Mouse (Mus musculus) forebrain, embryonic 12.5 days (tissue): ENCODE measurements around the gene Grin2d. TPM values are rescaled to one million over a fixed set of nuclear protein-coding genes. Genes with fewer than 3 reads are reported as not detected.
"Not testable (repeated sequence)": the region's sequence is repeated elsewhere in the genome, so short reads cannot be mapped to it uniquely, and the experiment has no call there.

Experiments
- ATAC-seq: fragments of 200-750 bp; cut with Nextera tagmentation; 2 replicates; pipeline ENCODE4 v1.8.0; 2017; ENCODE audit warnings: moderate TSS enrichment; ENCODE audit not compliant: low FRiP score
- H3K27ac ChIP-seq: fragments of 300-500 bp; sonication (generic); 2 replicates; pipeline ENCODE4 v1.5.1; 2016; ENCODE audit warnings: mild to moderate bottlenecking
- H3K27me3 ChIP-seq: fragments of 300-500 bp; sonication (generic); 2 replicates; pipeline ENCODE4 v1.6.1; 2016; ENCODE audit warnings: mild to moderate bottlenecking
- H3K36me3 ChIP-seq: fragments of 300-500 bp; sonication (generic); replicated peaks from 2 replicates; pipeline ENCODE4 v1.6.1; 2016; ENCODE audit warnings: mild to moderate bottlenecking
- H3K4me1 ChIP-seq: fragments of 300-500 bp; sonication (generic); 2 replicates; pipeline ENCODE4 v1.6.1; 2016
- H3K4me2 ChIP-seq: fragments of 300-500 bp; sonication (generic); 2 replicates; pipeline ENCODE4 v1.6.1; 2016; ENCODE audit warnings: mild to moderate bottlenecking, moderate library complexity
- H3K4me3 ChIP-seq: fragments of 300-500 bp; sonication (generic); replicated peaks from 2 replicates; pipeline ENCODE4 v1.5.1; 2016; ENCODE audit warnings: mild to moderate bottlenecking
- H3K9ac ChIP-seq: fragments of 300-500 bp; sonication (generic); 2 replicates; pipeline ENCODE4 v1.6.1; 2016; ENCODE audit warnings: mild to moderate bottlenecking
- H3K9me3 ChIP-seq: fragments of 300-500 bp; sonication (generic); 2 replicates; pipeline ENCODE4 v1.6.1; 2016
- WGBS: fragments of 180-500 bp; shearing (Covaris S2); methylation state at CpG from one replicate; pipeline ENCODE4 v1.1.7; 2016; 5-methylcytosine and 5-hydroxymethylcytosine counted together
- polyA plus RNA-seq: library from polyadenylated mRNA; unstranded; fragments of >200 nt; fragmentation: Nextera tagmentation; extraction: Ambion mirVana; gene quantifications from 2 replicates; pipeline ENCODE4 v1.2.1, GENCODE M21; 2016

Gene Grin2d
- polyA plus RNA-seq = 0.33 and 0.47 TPM in 2 replicates

DNA sequence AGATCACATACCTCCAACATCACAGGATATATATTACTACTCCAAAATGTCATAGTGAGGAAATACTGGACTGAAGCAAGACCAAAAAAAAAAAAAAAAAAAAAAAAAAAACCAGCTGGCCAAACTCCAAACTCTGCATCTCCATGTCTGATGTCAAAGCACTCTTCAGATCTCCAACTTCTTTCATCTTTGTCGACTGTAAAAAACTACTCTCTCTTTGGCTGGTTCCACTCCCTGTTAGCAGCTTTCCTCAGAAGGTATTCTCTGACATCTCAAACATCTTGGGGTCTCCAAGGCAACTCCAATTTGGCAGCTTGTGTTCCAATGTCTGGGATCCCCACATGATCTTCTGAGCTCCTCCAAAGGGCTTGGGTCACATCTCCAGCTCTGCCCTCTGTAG, at the start of gene Grin2d:
Gene Grin2d (minus strand): TSS at position 101 of the 400 bp plus-strand sequence.
- ATAC-seq, H3K4me2 ChIP-seq, H3K4me3 ChIP-seq, H3K27ac ChIP-seq, H3K9ac ChIP-seq, H3K27me3 ChIP-seq, H3K9me3 ChIP-seq: not testable (repeated sequence)
- H3K36me3 ChIP-seq = peaks cover 85% of the 10 kb centered on the region
- H3K4me1 ChIP-seq = peaks cover 16% of the 10 kb centered on the region
- WGBS = 96% methylated on average over 1 of the region's 1 CpGs

DNA sequence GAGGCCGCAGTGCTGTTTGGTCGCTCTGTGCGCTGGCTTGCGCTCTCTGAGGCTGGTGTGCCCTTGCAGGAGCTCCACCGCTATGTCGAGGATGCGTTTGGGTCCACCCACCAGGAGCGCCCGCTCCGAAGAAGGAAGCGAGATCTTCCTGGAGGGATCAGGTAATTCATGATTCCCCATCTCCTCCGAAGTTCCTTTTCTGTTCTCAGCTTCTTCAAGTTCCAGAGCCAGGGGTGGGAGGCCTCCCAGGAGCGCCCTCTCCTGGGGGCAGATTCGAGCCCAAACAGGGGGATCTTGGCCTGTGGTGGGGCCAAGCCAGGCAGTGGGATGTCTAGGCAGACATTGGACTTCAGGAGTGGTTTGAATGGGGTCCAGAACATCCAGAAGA, 46.2 kb upstream of the Grin2d start:
- peaks cover 11% of the 10 kb centered on the region for H3K4me1 ChIP-seq
- WGBS = 14% methylated on average over 14 of the region's 14 CpGs
- H3K36me3 ChIP-seq = no peaks in the 10 kb centered on the region
- ATAC-seq = no peak
- no peaks in the 10 kb centered on the region for H3K9me3 ChIP-seq
- H3K4me2 ChIP-seq = peak overlapping the region; percentile 58
- H3K27me3 ChIP-seq = peaks cover 33% of the 10 kb centered on the region
- H3K9ac ChIP-seq = no peak overlapping the region
- H3K4me3 ChIP-seq = peak overlapping the region; percentile 41
- H3K27ac ChIP-seq = no peak overlapping the region

DNA sequence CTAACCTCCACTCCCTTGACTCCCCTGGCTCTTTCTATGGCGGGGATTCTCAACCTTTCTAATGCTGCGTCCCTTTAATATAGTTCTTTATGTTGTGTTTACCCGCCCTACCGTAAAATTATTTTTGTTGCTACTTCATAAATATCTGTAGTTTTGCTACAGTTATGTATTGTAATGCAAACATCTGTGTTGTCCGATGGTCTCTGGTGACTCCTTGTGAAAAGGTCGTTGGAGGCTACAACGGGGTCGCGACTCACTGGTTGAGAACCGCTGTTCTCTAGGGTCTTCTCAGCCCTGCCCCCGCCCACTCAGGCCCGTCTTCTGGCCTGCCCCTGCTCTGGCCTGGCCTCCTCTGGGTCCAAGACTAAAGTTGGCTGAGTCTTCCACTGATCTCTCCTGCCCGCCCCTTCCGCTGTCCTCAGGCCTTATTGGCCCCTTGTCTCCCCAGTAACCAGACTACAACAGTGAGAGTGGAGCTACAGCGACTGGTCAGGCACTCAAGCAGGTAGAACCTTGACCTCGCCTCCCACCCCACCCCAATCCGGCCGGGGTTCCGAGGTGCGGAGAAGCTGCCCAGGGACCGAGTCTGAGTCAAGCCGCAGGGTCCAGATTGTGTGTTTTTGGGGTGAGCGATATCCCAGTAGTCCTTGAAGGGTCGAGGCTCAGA, 45.7 kb upstream of the Grin2d start, which contains the start of gene Ccdc114:
Gene Ccdc114 (plus strand): TSS at position 311 of the 667 bp plus-strand sequence.
- ATAC-seq = peak; percentile 56
- Histone ChIP-seq H3K9me3 (no peaks in the 10 kb centered on the region), H3K4me3 (peak within 1 kb of the TSS; percentile 41), H3K9ac (0 out of 2 replicates have a peak within 1 kb of the TSS, but pooled peaks have one; percentile 9), H3K4me1 (peaks cover 11% of the 10 kb centered on the region), H3K27ac (peak within 1 kb of the TSS; percentile 78), H3K36me3 (no peaks in the 10 kb centered on the region), H3K4me2 (peak within 1 kb of the TSS; percentile 58), H3K27me3 (peaks cover 29% of the 10 kb centered on the region)
- 6% methylated on average over 24 of the region's 24 CpGs for WGBS

DNA sequence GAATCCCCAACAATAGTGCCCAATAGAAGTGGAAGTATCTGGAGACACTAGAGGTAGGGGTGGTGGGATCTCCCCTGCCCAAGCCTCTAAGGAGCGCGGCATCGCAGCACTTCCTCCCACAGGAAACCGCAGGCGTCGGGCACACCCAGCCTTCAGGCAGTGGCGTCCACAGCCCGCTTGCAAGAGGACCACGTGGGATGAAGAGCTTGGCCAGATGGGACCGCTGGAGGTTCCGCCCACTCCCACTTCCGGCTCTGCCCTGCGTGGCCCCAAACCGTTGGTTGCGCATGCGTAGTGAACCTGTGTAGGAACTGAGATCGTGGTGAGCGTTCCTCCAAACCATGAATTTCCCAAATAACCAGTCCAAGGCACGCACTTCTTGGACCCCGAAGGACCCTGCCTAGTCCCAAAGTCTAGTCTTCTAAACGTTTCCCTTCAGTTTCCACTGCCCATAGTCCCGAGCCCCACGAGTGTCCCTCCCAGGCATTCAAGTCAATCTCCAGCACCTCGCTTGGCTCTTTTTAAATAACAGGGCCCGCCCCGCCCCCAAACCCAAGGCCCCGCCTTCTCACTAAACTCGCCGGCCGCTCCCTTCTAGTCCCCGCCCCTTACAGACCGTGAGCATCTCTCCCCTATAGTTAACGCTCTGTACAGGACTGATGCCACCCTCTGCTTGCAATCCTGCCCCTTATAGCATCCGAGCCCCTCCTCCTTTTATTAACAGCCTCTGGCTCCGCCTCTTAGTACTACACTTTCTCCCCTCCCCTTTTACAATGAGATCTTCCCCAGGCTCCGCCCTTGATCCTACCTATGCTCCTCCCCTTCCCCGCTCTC, 45.0 kb upstream of the Grin2d start:
- Histone ChIP-seq H3K27ac (peak overlapping the region; percentile 78), H3K27me3 (peaks cover 25% of the 10 kb centered on the region), H3K4me2 (peak overlapping the region; percentile 58), H3K36me3 (no peaks in the 10 kb centered on the region), H3K4me1 (peaks cover 11% of the 10 kb centered on the region), H3K9ac (0 out of 2 replicates have a peak overlapping the region, but pooled peaks have one; percentile 9), H3K9me3 (no peaks in the 10 kb centered on the region), H3K4me3 (peak overlapping the region; percentile 41)
- WGBS = 2% methylated on average over 37 of the region's 37 CpGs
- ATAC-seq = peak; percentile 92

DNA sequence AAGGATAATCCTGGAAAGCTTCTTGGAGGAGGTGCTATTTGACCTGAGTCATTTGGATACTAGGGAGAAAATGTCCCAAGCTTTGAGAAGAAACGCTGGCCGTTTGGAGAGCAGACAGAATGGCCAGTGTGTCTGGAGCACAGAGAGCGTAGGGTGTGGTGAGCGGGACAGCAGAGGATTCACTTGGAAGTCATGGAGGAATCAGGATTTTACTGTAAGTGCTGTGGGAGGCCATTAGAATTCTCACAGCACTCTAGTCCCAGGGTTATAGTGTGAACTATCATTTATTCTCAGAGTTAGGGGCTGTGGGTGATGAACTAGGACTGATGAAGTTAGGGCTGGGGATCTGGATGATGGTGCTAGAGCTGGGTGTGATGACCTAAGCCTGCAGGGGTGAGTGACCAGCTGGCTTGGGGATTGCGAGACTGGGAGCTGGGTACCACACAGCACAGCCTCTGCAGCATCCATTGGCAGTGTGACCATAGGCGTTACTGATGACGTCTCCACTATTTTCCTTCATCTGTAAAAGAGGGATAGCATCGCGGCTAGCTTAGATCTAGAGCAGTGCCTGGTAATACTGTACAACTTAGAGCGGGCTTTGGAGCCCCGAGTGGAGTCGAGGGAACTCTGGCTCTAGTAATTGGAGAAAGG, 43.9 kb upstream of the Grin2d start:
- peaks cover 20% of the 10 kb centered on the region for H3K4me1 ChIP-seq
- H3K4me3 ChIP-seq = no peak overlapping the region
- H3K27ac ChIP-seq = peak overlapping the region; percentile 78; the same call in 1 of the 2 replicates
- H3K36me3 ChIP-seq = no peaks in the 10 kb centered on the region
- no peaks in the 10 kb centered on the region for H3K9me3 ChIP-seq
- no peak overlapping the region for H3K9ac ChIP-seq
- 88% methylated on average over 12 of the region's 12 CpGs for WGBS
- H3K27me3 ChIP-seq = peaks cover 18% of the 10 kb centered on the region
- H3K4me2 ChIP-seq = peak overlapping the region; percentile 58
- no peak for ATAC-seq

DNA sequence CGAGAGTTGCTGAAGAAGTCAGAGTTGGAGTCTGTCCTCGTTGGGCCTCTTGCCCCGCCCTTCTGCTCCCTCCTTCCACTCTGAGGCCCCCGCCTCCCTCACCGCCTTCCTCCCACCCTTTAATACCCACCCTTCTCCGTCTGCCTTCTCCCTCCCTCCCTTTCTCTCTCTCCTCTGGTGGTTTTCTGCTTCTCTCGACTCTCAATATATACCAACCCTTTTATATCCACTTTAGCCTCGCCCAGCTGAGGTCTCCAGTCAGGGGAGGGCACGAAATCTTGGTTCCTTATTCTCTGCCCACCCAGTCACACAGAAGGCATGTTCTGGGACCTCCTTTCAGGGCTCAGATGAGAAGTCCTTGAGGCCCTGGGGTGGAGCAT, 43.1 kb upstream of the Grin2d start, which contains the start of gene Emp3:
Gene Emp3 (minus strand): TSS at position 163 of the 380 bp plus-strand sequence.
- no peaks in the 10 kb centered on the region for H3K9me3 ChIP-seq
- H3K9ac ChIP-seq = no peak within 1 kb of the TSS
- no peak for ATAC-seq
- H3K4me3 ChIP-seq = peak within 1 kb of the TSS; percentile 7; the same call in 1 of the 2 replicates
- no peaks in the 10 kb centered on the region for H3K36me3 ChIP-seq
- 54% methylated on average over 9 of the region's 9 CpGs for WGBS
- peaks cover 16% of the 10 kb centered on the region; the same call in 1 of the 2 replicates for H3K27me3 ChIP-seq
- H3K4me2 ChIP-seq = 0 out of 2 replicates have a peak within 1 kb of the TSS, but pooled peaks have one; percentile 4
- H3K27ac ChIP-seq = peak within 1 kb of the TSS; percentile 78; the same call in 1 of the 2 replicates
- H3K4me1 ChIP-seq = peaks cover 29% of the 10 kb centered on the region

DNA sequence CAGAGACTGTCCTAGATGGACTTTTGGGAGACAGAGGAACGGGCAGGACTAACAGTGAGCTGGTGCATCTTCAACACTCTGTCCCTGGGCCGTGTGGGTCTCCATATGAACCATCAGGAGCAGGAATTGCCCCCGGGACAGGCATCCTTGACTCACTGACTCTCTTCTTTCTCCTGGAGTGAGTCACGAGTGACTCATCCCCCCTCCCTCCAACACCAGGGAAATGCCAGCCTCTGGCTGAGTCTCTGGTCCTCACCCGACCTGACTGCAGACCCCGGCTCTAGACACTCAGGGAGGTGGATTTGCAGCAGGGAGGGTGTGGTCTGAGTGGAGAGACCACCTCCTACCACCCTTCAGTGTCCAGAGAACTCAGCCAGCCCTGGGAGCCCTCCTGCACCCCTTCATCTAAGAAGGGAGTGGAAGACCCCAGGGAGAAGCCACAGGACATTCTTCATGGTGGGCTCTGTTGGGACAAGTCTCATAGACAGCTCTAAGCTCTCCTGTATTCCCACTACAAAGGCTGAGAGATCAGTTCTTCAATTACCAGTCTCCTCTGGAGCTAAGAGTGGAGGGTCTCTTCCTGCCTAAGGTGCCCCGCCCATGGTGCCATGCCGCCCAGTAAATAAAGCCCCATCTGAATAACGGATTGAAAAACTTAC, 42.5 kb upstream of the Grin2d start:
- WGBS = 59% methylated on average over 9 of the region's 9 CpGs
- no peak for ATAC-seq
- Histone ChIP-seq H3K9me3 (no peaks in the 10 kb centered on the region), H3K27ac (no peak overlapping the region), H3K27me3 (peaks cover 14% of the 10 kb centered on the region; the same call in 1 of the 2 replicates), H3K36me3 (no peaks in the 10 kb centered on the region), H3K4me3 (peak overlapping the region; percentile 7; the same call in 1 of the 2 replicates), H3K4me2 (0 out of 2 replicates have a peak overlapping the region, but pooled peaks have one; percentile 4), H3K4me1 (peaks cover 34% of the 10 kb centered on the region), H3K9ac (no peak overlapping the region)

DNA sequence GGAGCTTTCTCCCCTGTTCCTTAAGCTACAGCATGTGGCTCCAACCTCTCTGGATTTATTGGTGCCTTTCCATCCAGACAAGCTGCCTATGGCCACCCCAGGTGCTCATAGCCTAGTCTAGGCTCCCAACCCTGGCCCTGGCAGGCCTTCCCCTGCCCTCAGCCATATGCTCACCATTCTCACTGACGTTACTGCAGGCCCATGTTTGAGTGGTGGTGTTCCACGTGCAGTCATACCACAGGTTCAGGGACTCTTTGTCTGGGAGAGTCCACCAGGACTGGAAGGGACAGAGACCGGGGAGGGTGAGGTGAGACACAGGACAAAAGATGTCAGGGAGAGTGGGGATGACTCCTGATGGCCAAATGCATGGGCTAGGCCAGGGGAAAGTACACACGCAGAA, 41.6 kb upstream of the Grin2d start:
- 83% methylated on average over 4 of the region's 4 CpGs for WGBS
- H3K9ac ChIP-seq = no peak overlapping the region
- peaks cover 34% of the 10 kb centered on the region for H3K4me1 ChIP-seq

DNA sequence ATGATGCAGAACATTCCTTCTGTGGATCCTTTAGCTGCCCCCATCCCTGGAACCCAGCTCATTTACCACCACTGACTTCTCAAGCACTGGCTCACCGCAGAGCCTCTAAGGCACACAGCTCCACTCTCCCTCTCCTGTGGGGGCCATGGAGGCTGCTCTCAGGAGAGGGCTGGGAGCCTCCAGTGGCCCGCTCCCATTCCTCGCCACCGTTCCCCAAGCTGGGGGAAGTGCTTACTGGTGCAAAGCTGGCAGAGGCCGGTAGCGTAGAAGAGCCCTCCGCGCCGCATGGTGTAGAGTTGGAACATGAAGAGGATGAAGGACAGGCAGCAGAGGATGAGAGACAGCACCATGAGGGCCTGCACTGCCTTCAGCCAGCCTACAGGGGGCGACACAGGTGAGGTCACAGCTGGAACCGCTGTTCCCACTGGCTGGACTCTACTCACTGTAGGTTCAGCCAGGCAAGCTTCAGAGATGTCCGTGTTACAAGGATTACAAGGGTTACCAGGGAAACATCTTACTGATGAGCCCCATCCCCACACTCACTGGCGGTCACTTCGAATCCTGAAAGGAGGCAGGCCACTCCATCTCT, 41.0 kb upstream of the Grin2d start:
- H3K4me1 ChIP-seq = peaks cover 34% of the 10 kb centered on the region
- no peak for ATAC-seq
- 58% methylated on average over 14 of the region's 14 CpGs for WGBS

More for the DNA sequence above, 41.6 kb upstream of the Grin2d start:
- Histone ChIP-seq H3K27ac (no peak overlapping the region), H3K4me2 (0 out of 2 replicates have a peak overlapping the region, but pooled peaks have one; percentile 4), H3K36me3 (no peaks in the 10 kb centered on the region), H3K4me3 (no peak overlapping the region), H3K9me3 (no peaks in the 10 kb centered on the region), H3K27me3 (peaks cover 14% of the 10 kb centered on the region; the same call in 1 of the 2 replicates)
- no peak for ATAC-seq

DNA sequence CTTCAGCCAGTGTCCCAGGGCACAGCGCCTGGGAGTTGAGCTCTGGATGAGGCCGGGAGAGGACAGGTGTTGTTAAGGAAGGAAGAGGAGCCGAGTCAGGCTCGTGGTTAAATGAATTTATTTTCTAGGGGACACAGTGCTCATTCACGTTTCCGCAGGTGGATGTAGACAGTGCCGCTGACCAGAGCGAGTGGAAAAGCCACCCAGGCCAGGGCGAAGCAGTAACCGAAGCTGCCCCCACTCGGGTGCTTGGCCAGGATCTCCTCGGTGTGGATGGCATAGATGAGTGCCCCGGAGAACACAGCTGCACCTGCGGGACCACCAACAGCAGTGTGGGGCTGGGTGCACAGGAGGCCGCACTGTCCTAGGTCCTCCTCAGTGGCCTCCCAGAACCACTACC, 39.7 kb upstream of the Grin2d start:
- 0 out of 2 replicates have a peak, but pooled peaks cover 2% of the 10 kb centered on the region for H3K36me3 ChIP-seq
- no peak overlapping the region for H3K9ac ChIP-seq
- ATAC-seq = no peak
- H3K27me3 ChIP-seq = peaks cover 14% of the 10 kb centered on the region; the same call in 1 of the 2 replicates
- H3K4me1 ChIP-seq = peaks cover 29% of the 10 kb centered on the region
- WGBS = 91% methylated on average over 15 of the region's 15 CpGs
- no peak overlapping the region for H3K4me2 ChIP-seq
- no peak overlapping the region for H3K27ac ChIP-seq
- no peaks in the 10 kb centered on the region for H3K9me3 ChIP-seq
- H3K4me3 ChIP-seq = no peak overlapping the region

More for the DNA sequence above, 41.0 kb upstream of the Grin2d start:
- H3K36me3 ChIP-seq = no peaks in the 10 kb centered on the region
- no peak overlapping the region for H3K4me2 ChIP-seq
- H3K27ac ChIP-seq = no peak overlapping the region
- H3K4me3 ChIP-seq = no peak overlapping the region
- no peak overlapping the region for H3K9ac ChIP-seq
- H3K27me3 ChIP-seq = peaks cover 14% of the 10 kb centered on the region; the same call in 1 of the 2 replicates
- no peaks in the 10 kb centered on the region for H3K9me3 ChIP-seq
